Mouse (Mus musculus) cortical plate, adult 2 months (tissue): ENCODE measurements at regions not wholly inside any gene's neighbourhood (a gene's known extent, or its start where the extent isn't known, plus 50 kb on each side); places are given as distances from the start of the nearest gene placed in this dataset.

ENCODE experiments used
- CTCF ChIP-seq: fragments of 200-500 bp; IDR thresholded peaks from 2 replicates; pipeline ENCODE4 v1.5.1; 2011; ENCODE audit warnings: mild to moderate bottlenecking, control low read depth, low read length; ENCODE audit not compliant: insufficient read depth; ENCODE audit errors: extremely low read depth
- POLR2A ChIP-seq: fragments of 200-500 bp; IDR thresholded peaks from 2 replicates; pipeline ENCODE4 v1.6.1; 2011; ENCODE audit warnings: mild to moderate bottlenecking, low read length, control low read depth; ENCODE audit not compliant: insufficient read depth; ENCODE audit errors: extremely low read depth

DNA sequence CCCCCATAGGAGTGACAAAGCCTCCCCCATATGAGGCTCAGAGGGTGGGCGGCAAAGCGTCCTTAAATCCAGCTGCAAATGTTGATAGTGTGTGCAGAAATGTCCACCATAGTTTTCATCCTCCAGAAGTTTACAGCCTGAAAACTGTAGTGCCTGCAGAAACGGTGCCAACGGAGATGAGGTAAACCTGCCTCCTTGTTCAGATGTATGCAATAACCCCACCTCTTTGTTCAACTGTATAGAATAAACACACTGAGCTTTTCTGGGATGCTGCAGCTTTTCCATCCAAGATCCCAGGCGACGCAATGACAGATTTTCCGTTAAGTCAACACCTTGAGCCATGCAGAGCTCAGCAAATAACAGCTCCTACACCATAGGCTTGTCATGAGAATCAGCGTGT lies 57.3 kb upstream of the Cd180 start:
- no peak for TF ChIP-seq CTCF
- no peak for TF ChIP-seq POLR2A
